Mouse (Mus musculus) A20 (cell line): ENCODE results near the gene Dock10.

Source experiments
- DNase-seq: peaks from one replicate; pipeline ENCODE4 v3.0.0-alpha.2; 2011; ENCODE audit warnings: low read depth, low spot score

Dock10 gene

GRCm38 (mm10) chr1:80659465-80660245 is 98.7 kb downstream of the Dock10 start:
- DNase-seq = no peak

GRCm38 (mm10) chr1:80656389-80656788 is 101.9 kb downstream of the Dock10 start:
- no peak for DNase-seq

GRCm38 (mm10) chr1:80655854-80656253 is 102.5 kb downstream of the Dock10 start:
- no peak for DNase-seq

- DNase-seq = no peak
These were observed 103.1 kb downstream of the Dock10 start for GRCm38 (mm10) chr1:80655195-80655594.

GRCm38 (mm10) chr1:80654177-80654576 is 104.2 kb downstream of the Dock10 start:
- DNase-seq = no peak

GRCm38 (mm10) chr1:80652803-80653202 is 105.5 kb downstream of the Dock10 start:
- DNase-seq = no peak

GRCm38 (mm10) chr1:80652083-80652482 is 106.2 kb downstream of the Dock10 start:
- DNase-seq = no peak

GRCm38 (mm10) chr1:80646602-80647001 is 111.7 kb downstream of the Dock10 start:
- DNase-seq = no peak

GRCm38 (mm10) chr1:80643866-80644451 is 114.4 kb downstream of the Dock10 start:
- no peak for DNase-seq

- DNase-seq = no peak
These were observed 116.5 kb downstream of the Dock10 start for GRCm38 (mm10) chr1:80641832-80642231.

- no peak for DNase-seq
These were observed 117.0 kb downstream of the Dock10 start for GRCm38 (mm10) chr1:80641288-80641687.

- DNase-seq = no peak
These were observed 118.8 kb downstream of the Dock10 start for GRCm38 (mm10) chr1:80639553-80639952.

- DNase-seq = peak; percentile 30
These were observed 121.1 kb downstream of the Dock10 start for GRCm38 (mm10) chr1:80637214-80637705.

- DNase-seq = no peak
These were observed 122.5 kb downstream of the Dock10 start for GRCm38 (mm10) chr1:80635825-80636224.

GRCm38 (mm10) chr1:80633536-80633935 is 124.8 kb downstream of the Dock10 start:
- no peak for DNase-seq

GRCm38 (mm10) chr1:80630179-80631149 is 127.9 kb downstream of the Dock10 start:
- no peak for DNase-seq

GRCm38 (mm10) chr1:80628054-80628453 is 130.3 kb downstream of the Dock10 start:
- DNase-seq = no peak

- no peak for DNase-seq
These were observed 131.5 kb downstream of the Dock10 start for GRCm38 (mm10) chr1:80626800-80627199.

- no peak for DNase-seq
These were observed 133.0 kb downstream of the Dock10 start for GRCm38 (mm10) chr1:80625371-80625770.

- DNase-seq = no peak
These were observed 133.8 kb downstream of the Dock10 start for GRCm38 (mm10) chr1:80624552-80624951.

GRCm38 (mm10) chr1:80622646-80623045 is 135.7 kb downstream of the Dock10 start:
- no peak for DNase-seq

GRCm38 (mm10) chr1:80619100-80619499 is 139.2 kb downstream of the Dock10 start:
- DNase-seq = no peak
